Mouse (Mus musculus) forebrain, postnatal 0 days (tissue): ENCODE measurements at regions not wholly inside any gene's neighbourhood (a gene's known extent, or its start where the extent isn't known, plus 50 kb on each side); places are given as distances from the start of the nearest gene placed in this dataset.

Experiments used
- ATAC-seq: fragments of 200-750 bp; cut with Nextera tagmentation; 2 replicates; pipeline ENCODE4 v1.8.0; 2017; ENCODE audit warnings: mild to moderate bottlenecking, moderate library complexity
- DNase-seq: peaks from one replicate; pipeline ENCODE4 v3.0.0-alpha.2; 2015
- H3K27ac ChIP-seq: fragments of 300-500 bp; sonication (generic); 2 replicates; pipeline ENCODE4 v1.5.1; 2014; ENCODE audit warnings: low read depth, mild to moderate bottlenecking, antibody characterized with exemption, low read length, moderate library complexity, mixed read lengths
- H3K27me3 ChIP-seq: fragments of 300-500 bp; sonication (generic); 2 replicates; pipeline ENCODE4 v1.6.1; 2014; ENCODE audit warnings: mild to moderate bottlenecking, low read length, mixed read lengths; ENCODE audit not compliant: insufficient read depth
- H3K36me3 ChIP-seq: fragments of 300-500 bp; sonication (generic); 2 replicates; pipeline ENCODE4 v1.6.1; 2014; ENCODE audit warnings: mild to moderate bottlenecking, moderate library complexity; ENCODE audit not compliant: insufficient read depth
- H3K4me1 ChIP-seq: fragments of 300-500 bp; sonication (generic); 2 replicates; pipeline ENCODE4 v1.6.1; 2014; ENCODE audit warnings: antibody characterized with exemption; ENCODE audit not compliant: insufficient read depth
- H3K4me2 ChIP-seq: fragments of 300-500 bp; sonication (generic); 2 replicates; pipeline ENCODE4 v1.6.1; 2014; ENCODE audit warnings: low read depth, mild to moderate bottlenecking, moderate library complexity
- H3K4me3 ChIP-seq: fragments of 300-500 bp; sonication (generic); 2 replicates; pipeline ENCODE4 v1.5.1; 2014; ENCODE audit warnings: low read depth, low read length, mixed read lengths
- H3K9ac ChIP-seq: fragments of 300-500 bp; sonication (generic); 2 replicates; pipeline ENCODE4 v1.6.1; 2014; ENCODE audit warnings: mild to moderate bottlenecking
- H3K9me3 ChIP-seq: fragments of 300-500 bp; sonication (generic); 2 replicates; pipeline ENCODE4 v1.6.1; 2016; ENCODE audit warnings: low read length
- CTCF ChIP-seq: sonication (generic); IDR thresholded peaks from 2 replicates; pipeline ENCODE4 v1.5.1; 2016; ENCODE audit warnings: antibody characterized with exemption, control low read depth, low read depth
- WGBS: fragments of 180-500 bp; shearing (Covaris S2); extraction: QIAGEN DNeasy Blood & Tissue Kit; methylation state at CpG from one replicate; pipeline ENCODE4 v1.1.7; 2014; 5-methylcytosine and 5-hydroxymethylcytosine counted together

DNA sequence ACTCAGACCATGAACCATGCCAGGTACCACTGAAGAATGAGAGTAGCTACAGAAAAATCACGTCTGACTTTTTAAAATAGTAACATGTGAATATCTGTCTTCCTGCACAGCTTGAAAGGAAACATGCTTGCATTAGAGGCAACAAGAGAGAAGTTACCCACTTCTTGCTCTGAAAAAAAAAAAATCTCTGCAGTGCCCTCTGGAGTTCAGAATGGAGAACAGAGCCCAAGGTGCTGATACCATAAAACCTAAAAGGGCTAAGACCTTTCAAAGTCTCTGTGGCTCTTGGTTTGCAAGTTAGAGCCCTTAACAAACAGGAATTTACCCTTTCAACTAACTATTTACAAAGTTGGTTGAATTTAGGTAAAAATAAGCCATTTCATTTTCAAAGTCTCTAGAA lies 69.6 kb upstream of the 2610301B20Rik start:
- H3K27ac ChIP-seq, result no peak overlapping the region
- TF ChIP-seq CTCF, result no peak
- H3K4me1 ChIP-seq, result no peaks in the 10 kb centered on the region
- H3K4me2 ChIP-seq, result no peak overlapping the region
- no peak overlapping the region for H3K4me3 ChIP-seq
- no peaks in the 10 kb centered on the region for H3K36me3 ChIP-seq
- H3K27me3 ChIP-seq, result no peaks in the 10 kb centered on the region
- H3K9me3 ChIP-seq, result no peaks in the 10 kb centered on the region
- 27% methylated on average over 1 of the region's 1 CpGs for WGBS
- no peak overlapping the region for H3K9ac ChIP-seq
- DNase-seq, result no peak
- no peak for ATAC-seq

DNA sequence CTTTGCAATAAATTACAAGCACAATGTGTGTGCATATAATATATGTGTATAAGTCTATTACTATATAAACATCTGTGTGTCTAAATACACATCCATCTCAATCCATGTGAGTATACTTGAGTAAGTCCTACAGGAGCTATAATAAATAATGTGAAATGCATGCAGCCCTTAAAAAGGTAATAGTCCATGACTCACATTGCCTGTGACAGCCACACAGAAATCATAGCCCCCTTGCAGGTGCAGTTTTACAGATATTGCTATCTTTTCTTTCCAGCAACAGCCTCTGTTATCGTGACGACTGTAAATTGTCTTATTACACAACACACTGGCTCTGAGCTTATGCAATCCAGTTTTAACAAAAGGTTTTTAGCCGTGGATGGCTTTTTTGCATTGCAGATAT lies 67.0 kb upstream of the 2610301B20Rik start:
- no peak for TF ChIP-seq CTCF
- no peak for ATAC-seq
- 52% methylated on average over 3 of the region's 3 CpGs for WGBS

GRCm38 (mm10) chr4:10812931-10813330 lies 61.4 kb upstream of the 2610301B20Rik start:
- WGBS, result 88% methylated on average over 2 of the region's 2 CpGs
- no peak for DNase-seq
- Histone ChIP-seq H3K4me1 (no peaks in the 10 kb centered on the region), H3K4me3 (no peak overlapping the region), H3K9ac (no peak overlapping the region), H3K9me3 (no peaks in the 10 kb centered on the region), H3K27me3 (no peaks in the 10 kb centered on the region), H3K27ac (no peak overlapping the region), H3K36me3 (no peaks in the 10 kb centered on the region), H3K4me2 (no peak overlapping the region)
- ATAC-seq, result no peak
- TF ChIP-seq CTCF, result no peak

More for the DNA sequence above, 67.0 kb upstream of the 2610301B20Rik start:
- Histone ChIP-seq H3K27me3 (no peaks in the 10 kb centered on the region), H3K36me3 (no peaks in the 10 kb centered on the region), H3K9ac (no peak overlapping the region), H3K4me3 (no peak overlapping the region), H3K27ac (no peak overlapping the region), H3K4me2 (no peak overlapping the region), H3K4me1 (no peaks in the 10 kb centered on the region), H3K9me3 (no peaks in the 10 kb centered on the region)
- no peak for DNase-seq
